Mouse (Mus musculus) midbrain, embryonic 10.5 days (tissue): ENCODE measurements around the gene Slc25a16. TPM values are rescaled to one million over a fixed set of nuclear protein-coding genes. Genes with fewer than 3 reads are reported as not detected.
"Not testable (repeated sequence)": the region's sequence is repeated elsewhere in the genome, so short reads cannot be mapped to it uniquely, and the experiment has no call there.

ENCODE experiments used
- DNase-seq: peaks from one replicate; pipeline ENCODE4 v3.0.0-alpha.2; 2017; ENCODE audit warnings: low spot score
- H3K27ac ChIP-seq: fragments of 300-500 bp; sonication (generic); replicated peaks from 2 replicates; pipeline ENCODE4 v1.5.1; 2016; ENCODE audit warnings: mild to moderate bottlenecking
- H3K27me3 ChIP-seq: fragments of 300-500 bp; sonication (generic); 2 replicates; pipeline ENCODE4 v1.6.1; 2016; ENCODE audit warnings: low read depth, mild to moderate bottlenecking; ENCODE audit not compliant: poor library complexity, severe bottlenecking
- H3K36me3 ChIP-seq: fragments of 300-500 bp; sonication (generic); 2 replicates; pipeline ENCODE4 v1.6.1; 2016; ENCODE audit warnings: mild to moderate bottlenecking, moderate library complexity
- H3K4me1 ChIP-seq: fragments of 300-500 bp; sonication (generic); 2 replicates; pipeline ENCODE4 v1.6.1; 2016
- H3K4me3 ChIP-seq: fragments of 300-500 bp; sonication (generic); 2 replicates; pipeline ENCODE4 v1.5.1; 2016; ENCODE audit warnings: mild to moderate bottlenecking, moderate library complexity
- H3K9me3 ChIP-seq: fragments of 300-500 bp; sonication (generic); replicated peaks from 2 replicates; pipeline ENCODE4 v1.6.1; 2016; ENCODE audit warnings: mild to moderate bottlenecking
- WGBS: fragments of 180-500 bp; shearing (Covaris S2); methylation state at CpG from one replicate; pipeline ENCODE4 v1.1.7; 2016; 5-methylcytosine and 5-hydroxymethylcytosine counted together
- polyA plus RNA-seq: library from polyadenylated mRNA; unstranded; fragments of >200 nt; fragmentation: Nextera tagmentation; extraction: Ambion mirVana; gene quantifications from 2 replicates; pipeline ENCODE4 v1.2.1, GENCODE M21; 2016

The Slc25a16 gene
- polyA plus RNA-seq, 1 experiment from 2014 or later: 8.5 TPM

- Histone ChIP-seq H3K27ac (no peak overlapping the region), H3K4me1 (no peaks in the 10 kb centered on the region), H3K27me3 (peaks cover 3% of the 10 kb centered on the region; the same call in 1 of the 2 replicates), H3K36me3 (no peaks in the 10 kb centered on the region), H3K4me3 (no peak overlapping the region), H3K9me3 (no peaks in the 10 kb centered on the region)
- no peak for DNase-seq
- 19% methylated on average over 4 of the region's 4 CpGs for whole genome bisulfite sequencing
Observed at GRCm38 (mm10) chr10:62892549-62893232, 27.7 kb upstream of the Slc25a16 start.

GRCm38 (mm10) chr10:62893356-62893884, 27.0 kb upstream of the Slc25a16 start:
- H3K4me1 ChIP-seq: no peaks in the 10 kb centered on the region
- DNase-seq: no peak
- no peaks in the 10 kb centered on the region for H3K27me3 ChIP-seq
- no peaks in the 10 kb centered on the region for H3K9me3 ChIP-seq
- no peaks in the 10 kb centered on the region for H3K36me3 ChIP-seq
- no peak overlapping the region for H3K27ac ChIP-seq
- no peak overlapping the region for H3K4me3 ChIP-seq
- WGBS: 74% methylated on average over 6 of the region's 6 CpGs

GRCm38 (mm10) chr10:62894447-62894846, 26.0 kb upstream of the Slc25a16 start:
- no peaks in the 10 kb centered on the region for H3K36me3 ChIP-seq
- no peaks in the 10 kb centered on the region for H3K9me3 ChIP-seq
- DNase-seq: no peak
- H3K4me1 ChIP-seq: no peaks in the 10 kb centered on the region
- 75% methylated on average over 3 of the region's 3 CpGs for WGBS
- H3K27me3 ChIP-seq: no peaks in the 10 kb centered on the region
- no peak overlapping the region for H3K4me3 ChIP-seq
- H3K27ac ChIP-seq: no peak overlapping the region

GRCm38 (mm10) chr10:62895386-62895785, 25.0 kb upstream of the Slc25a16 start:
- no peaks in the 10 kb centered on the region for H3K9me3 ChIP-seq
- H3K4me3 ChIP-seq: no peak overlapping the region
- H3K27ac ChIP-seq: no peak overlapping the region
- H3K27me3 ChIP-seq: no peaks in the 10 kb centered on the region
- WGBS: 85% methylated on average over 6 of the region's 6 CpGs
- no peak for DNase-seq
- H3K36me3 ChIP-seq: no peaks in the 10 kb centered on the region
- H3K4me1 ChIP-seq: no peaks in the 10 kb centered on the region

GRCm38 (mm10) chr10:62896035-62896434, 24.4 kb upstream of the Slc25a16 start:
- no peak overlapping the region for H3K4me3 ChIP-seq
- 85% methylated on average over 4 of the region's 4 CpGs for WGBS

GRCm38 (mm10) chr10:62896774-62897173, 23.7 kb upstream of the Slc25a16 start:
- WGBS: 79% methylated on average over 4 of the region's 4 CpGs
- Histone ChIP-seq H3K4me3 (no peak overlapping the region), H3K9me3 (no peaks in the 10 kb centered on the region), H3K4me1 (no peaks in the 10 kb centered on the region), H3K36me3 (no peaks in the 10 kb centered on the region), H3K27ac (no peak overlapping the region), H3K27me3 (no peaks in the 10 kb centered on the region)
- DNase-seq: no peak

More at GRCm38 (mm10) chr10:62896035-62896434, 24.4 kb upstream of the Slc25a16 start:
- no peaks in the 10 kb centered on the region for H3K27me3 ChIP-seq
- no peak for DNase-seq
- H3K36me3 ChIP-seq: no peaks in the 10 kb centered on the region
- H3K9me3 ChIP-seq: no peaks in the 10 kb centered on the region
- H3K27ac ChIP-seq: no peak overlapping the region
- H3K4me1 ChIP-seq: no peaks in the 10 kb centered on the region

GRCm38 (mm10) chr10:62897437-62897836, 23.0 kb upstream of the Slc25a16 start:
- Histone ChIP-seq H3K9me3 (no peaks in the 10 kb centered on the region), H3K36me3 (no peaks in the 10 kb centered on the region), H3K4me3 (no peak overlapping the region), H3K27me3 (no peaks in the 10 kb centered on the region), H3K27ac (no peak overlapping the region), H3K4me1 (no peaks in the 10 kb centered on the region)
- 95% methylated on average over 3 of the region's 3 CpGs for WGBS
- DNase-seq: no peak

- WGBS: 83% methylated on average over 2 of the region's 2 CpGs
- H3K4me1 ChIP-seq: no peaks in the 10 kb centered on the region
- DNase-seq: no peak
- H3K36me3 ChIP-seq: no peaks in the 10 kb centered on the region
- H3K27ac ChIP-seq: no peak overlapping the region
- no peak overlapping the region for H3K4me3 ChIP-seq
- H3K27me3 ChIP-seq: no peaks in the 10 kb centered on the region
- H3K9me3 ChIP-seq: no peaks in the 10 kb centered on the region
Observed at GRCm38 (mm10) chr10:62898061-62898460, 22.4 kb upstream of the Slc25a16 start.

- Histone ChIP-seq H3K27me3 (no peaks in the 10 kb centered on the region), H3K4me3 (no peak overlapping the region), H3K36me3 (no peaks in the 10 kb centered on the region), H3K9me3 (no peaks in the 10 kb centered on the region), H3K27ac (no peak overlapping the region), H3K4me1 (no peaks in the 10 kb centered on the region)
- DNase-seq: no peak
- 91% methylated on average over 4 of the region's 4 CpGs for WGBS
Observed at GRCm38 (mm10) chr10:62900144-62900543, 20.3 kb upstream of the Slc25a16 start.

- WGBS: 46% methylated on average over 8 of the region's 8 CpGs
- DNase-seq: no peak
- H3K27me3 ChIP-seq: no peaks in the 10 kb centered on the region
- H3K4me1 ChIP-seq: no peaks in the 10 kb centered on the region
- no peaks in the 10 kb centered on the region for H3K9me3 ChIP-seq
- no peak overlapping the region for H3K4me3 ChIP-seq
- no peak overlapping the region for H3K27ac ChIP-seq
- H3K36me3 ChIP-seq: no peaks in the 10 kb centered on the region
Observed at GRCm38 (mm10) chr10:62901826-62902225, 18.6 kb upstream of the Slc25a16 start.

- no peaks in the 10 kb centered on the region for H3K9me3 ChIP-seq
- H3K4me3 ChIP-seq: no peak overlapping the region
- no peaks in the 10 kb centered on the region for H3K36me3 ChIP-seq
- no peaks in the 10 kb centered on the region for H3K27me3 ChIP-seq
- H3K4me1 ChIP-seq: no peaks in the 10 kb centered on the region
- no peak for DNase-seq
- 56% methylated on average over 1 of the region's 1 CpGs for WGBS
- H3K27ac ChIP-seq: no peak overlapping the region
Observed at GRCm38 (mm10) chr10:62902829-62903228, 17.6 kb upstream of the Slc25a16 start.

- H3K4me1 ChIP-seq: no peaks in the 10 kb centered on the region
- H3K36me3 ChIP-seq: no peaks in the 10 kb centered on the region
- H3K27me3 ChIP-seq: no peaks in the 10 kb centered on the region
- no peak for DNase-seq
- no peak overlapping the region for H3K27ac ChIP-seq
- 92% methylated on average over 7 of the region's 7 CpGs for WGBS
- H3K4me3 ChIP-seq: no peak overlapping the region
- no peaks in the 10 kb centered on the region for H3K9me3 ChIP-seq
Observed at GRCm38 (mm10) chr10:62906336-62906735, 14.1 kb upstream of the Slc25a16 start.

GRCm38 (mm10) chr10:62908896-62909295, 11.5 kb upstream of the Slc25a16 start, which contains the start of gene Tet1:
TSS of gene Tet1 (minus strand) at chr10:62908996.
- no CpG with 5 or more reads among the region's 1 CpGs for WGBS
- H3K27me3 ChIP-seq, H3K9me3 ChIP-seq, DNase-seq, H3K36me3 ChIP-seq, H3K4me1 ChIP-seq, H3K4me3 ChIP-seq, H3K27ac ChIP-seq: not testable (repeated sequence)
